Mouse (Mus musculus): ENCODE data around the gene Med12l.

DNA sequence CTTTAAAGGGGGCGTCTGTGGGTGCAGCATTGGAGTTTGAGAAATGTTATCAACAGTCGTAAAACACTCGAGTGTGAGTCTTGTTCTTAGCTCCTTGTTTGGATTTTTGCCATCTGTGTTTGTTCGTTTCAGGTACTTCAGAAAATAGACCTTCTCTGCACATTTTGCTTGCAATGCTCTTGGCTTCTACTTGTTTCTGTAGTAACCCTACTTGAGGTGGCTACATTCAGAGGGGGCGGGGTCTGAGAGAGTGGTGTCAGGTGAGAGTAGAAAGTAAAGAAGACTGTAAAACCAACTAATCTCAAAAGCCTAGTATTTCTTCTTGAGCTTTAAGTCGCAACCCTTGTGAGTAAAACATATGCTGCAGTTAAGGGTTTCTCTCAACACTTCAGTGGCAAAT is 23.1 kb downstream of the Med12l start:
- TF ChIP-seq GATA1 (IDR thresholded peaks at IDR 0.05; ENCODE audit: low read length) (no peak), TAL1 (IDR thresholded peaks at IDR 0.05; ENCODE audit: low read length) (no peak)

All from erythroblast, embryonic 14.5 days (primary cell).